Mouse (Mus musculus): ENCODE results near the gene Myo1h.

Myo1h gene

GRCm38 (mm10) chr5:114356936-114357751, 68.2 kb downstream of the Myo1h start:
- DNase-seq (ENCODE audit: extremely low read depth, low read depth, low spot score): no peak

DNA sequence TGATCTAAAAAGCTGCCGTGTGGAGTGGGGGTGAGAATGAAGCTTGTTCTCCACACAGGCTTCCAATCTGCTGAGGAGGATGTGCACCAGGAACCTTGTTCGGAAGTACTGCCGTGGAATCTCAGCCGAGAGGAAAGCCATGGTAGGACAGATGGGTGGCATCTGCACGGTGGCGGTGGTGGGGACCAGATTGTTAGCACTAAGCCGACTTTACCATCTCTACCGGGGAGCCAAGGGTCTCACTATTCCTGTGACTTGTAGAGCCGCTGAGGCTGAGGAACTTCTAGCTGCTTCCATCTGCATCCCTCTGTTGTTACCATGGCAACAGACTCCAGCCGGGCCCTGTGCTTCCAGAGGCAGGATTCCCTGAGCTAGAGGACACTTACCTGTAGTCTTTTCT, 69.9 kb downstream of the Myo1h start:
- no peak for DNase-seq (ENCODE audit: extremely low read depth, low read depth, low spot score)

DNA sequence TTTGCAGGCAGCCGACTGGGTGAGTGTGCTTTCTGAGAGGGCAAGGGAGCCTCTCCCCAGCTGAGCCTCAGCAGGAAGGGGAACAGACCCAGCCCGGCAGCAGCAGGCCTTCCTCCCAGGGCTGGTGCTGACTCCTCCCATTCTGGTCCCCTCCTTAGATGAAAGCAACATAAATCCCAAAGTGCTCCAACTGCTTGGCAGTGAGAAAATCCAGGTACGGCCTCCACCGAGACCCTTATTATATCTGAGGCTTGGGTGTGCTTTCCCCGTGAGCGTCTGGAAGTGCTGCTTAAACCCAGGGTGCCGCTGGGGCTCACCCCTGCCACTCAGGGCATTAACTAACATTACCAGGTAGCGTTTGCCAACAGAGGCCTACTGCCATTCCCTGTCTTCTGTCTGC, 70.6 kb downstream of the Myo1h start:
- no peak for DNase-seq (ENCODE audit: extremely low read depth, low read depth, low spot score)

DNA sequence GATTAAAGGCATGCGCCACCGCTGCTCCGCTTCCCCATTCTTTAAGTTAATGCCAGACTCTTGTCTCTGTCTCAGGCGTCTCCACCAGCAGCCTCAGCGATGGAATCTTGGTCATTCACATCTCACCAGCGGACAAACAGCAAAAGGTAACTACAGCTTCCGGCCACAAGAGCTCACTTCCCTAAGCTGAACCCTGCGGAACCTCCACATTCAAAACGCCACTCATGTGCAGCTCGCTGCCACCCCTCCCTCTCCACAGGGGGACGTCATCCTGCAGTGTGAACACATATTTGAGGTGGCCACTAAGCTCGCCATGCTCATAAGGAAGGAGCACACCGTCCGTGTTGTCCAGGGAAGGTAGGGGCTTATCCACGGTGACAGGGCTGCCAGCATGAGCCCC, 72.0 kb downstream of the Myo1h start:
- no peak for DNase-seq (ENCODE audit: extremely low read depth, low read depth, low spot score)

- no peak for DNase-seq (ENCODE audit: extremely low read depth, low read depth, low spot score)
Measured at GRCm38 (mm10) chr5:114365043-114365752, 76.2 kb downstream of the Myo1h start.

- no peak for DNase-seq (ENCODE audit: extremely low read depth, low read depth, low spot score)
Measured at GRCm38 (mm10) chr5:114368121-114368520, 79.2 kb downstream of the Myo1h start.

DNA sequence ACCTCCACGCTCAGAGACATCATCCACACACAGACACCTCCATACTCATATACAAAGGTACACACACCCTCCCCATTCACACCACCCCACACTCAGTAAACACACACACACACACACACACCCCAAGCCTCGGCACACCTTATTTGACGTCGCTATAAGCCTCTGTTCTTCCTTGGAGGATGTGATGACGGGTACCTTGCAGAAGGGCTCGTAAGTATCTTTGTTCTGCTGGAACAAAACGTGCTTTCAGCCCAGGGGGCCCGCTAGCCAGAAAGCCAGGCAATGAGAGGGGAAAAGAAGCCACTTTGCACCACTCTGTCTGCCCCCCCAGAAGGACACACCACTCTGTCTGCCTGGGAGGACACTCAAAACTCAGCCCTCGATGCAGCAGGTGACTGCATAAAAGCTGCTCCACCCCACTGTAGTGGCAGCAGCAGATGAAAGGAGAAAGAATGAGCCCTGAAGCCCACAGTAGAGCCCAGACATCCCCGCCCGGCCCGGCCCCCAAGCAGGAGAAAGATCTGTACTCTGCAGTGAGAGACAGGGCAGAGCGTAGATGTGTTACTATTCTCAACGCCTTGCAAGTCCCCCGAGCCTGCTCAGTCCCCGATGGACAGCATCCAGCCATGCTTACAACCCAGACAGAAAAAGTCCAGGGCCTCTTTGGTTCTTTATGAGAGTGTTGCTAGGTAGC, 80.0 kb downstream of the Myo1h start:
- DNase-seq (ENCODE audit: extremely low read depth, low read depth, low spot score): no peak

GRCm38 (mm10) chr5:114369921-114370320, 81.0 kb downstream of the Myo1h start:
- no peak for DNase-seq (ENCODE audit: extremely low read depth, low read depth, low spot score)

DNA sequence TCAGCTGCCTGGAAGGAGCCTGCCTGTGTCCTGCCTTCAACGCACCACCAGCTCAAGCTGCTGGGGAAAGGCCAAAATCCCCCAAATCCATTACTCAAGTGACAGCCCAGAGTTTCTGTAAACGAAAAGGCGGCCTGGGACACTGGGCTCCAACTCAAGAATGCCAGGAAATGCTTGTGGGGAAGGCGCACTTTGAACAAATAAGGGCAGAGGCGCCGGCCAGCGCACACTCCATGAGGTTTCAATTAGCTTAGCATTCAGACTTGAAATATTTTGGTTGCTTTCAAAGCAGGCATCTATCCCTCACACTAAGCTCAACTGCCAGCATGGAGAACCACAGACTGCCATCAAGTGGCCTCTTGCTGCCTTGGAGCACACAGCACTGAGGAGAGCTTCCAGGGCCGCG, 81.4 kb downstream of the Myo1h start:
- no peak for DNase-seq (ENCODE audit: extremely low read depth, low read depth, low spot score)

DNA sequence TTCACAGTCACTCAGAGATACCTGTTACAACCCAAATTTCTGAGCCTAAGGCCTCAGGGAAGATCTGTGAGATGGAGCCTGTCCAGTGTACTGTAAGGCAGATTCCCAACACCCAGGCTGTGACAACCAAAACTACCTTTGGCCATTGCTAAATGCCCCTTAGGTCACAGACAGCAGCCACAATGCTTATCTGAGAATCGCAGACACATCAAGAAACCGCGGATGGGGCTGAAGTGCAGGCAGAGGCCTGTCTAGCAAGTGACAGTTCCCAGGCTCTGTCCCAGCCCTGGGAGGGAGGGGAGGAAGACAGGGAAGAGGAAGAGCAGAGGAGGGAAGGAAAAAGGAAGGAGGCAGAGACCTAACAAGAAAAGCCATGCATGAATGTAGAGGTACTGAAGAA, 82.4 kb downstream of the Myo1h start:
- DNase-seq (ENCODE audit: extremely low read depth, low read depth, low spot score): no peak

- no peak for DNase-seq (ENCODE audit: extremely low read depth, low read depth, low spot score)
Measured at GRCm38 (mm10) chr5:114371731-114372473, 82.9 kb downstream of the Myo1h start.

DNA sequence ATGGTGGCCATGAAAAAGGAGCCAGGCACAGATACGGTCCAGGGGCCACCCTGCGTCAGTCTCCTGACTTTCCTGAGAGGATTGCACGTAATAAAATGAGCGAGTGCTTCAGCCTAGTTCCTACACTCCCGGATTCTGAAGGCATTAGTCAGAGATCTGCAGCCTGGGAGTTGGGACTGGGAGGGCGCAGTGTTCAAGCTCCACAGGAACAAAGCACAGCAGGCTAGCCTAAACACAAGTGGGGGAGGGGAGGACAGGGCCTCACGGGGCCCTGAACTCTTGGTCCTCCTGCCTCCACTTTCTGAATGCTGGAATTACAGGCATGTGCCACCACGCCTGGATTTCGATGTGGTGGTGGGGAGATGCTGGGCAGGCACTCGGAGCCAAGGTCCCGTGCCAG, 83.6 kb downstream of the Myo1h start:
- no peak for DNase-seq (ENCODE audit: extremely low read depth, low read depth, low spot score)

GRCm38 (mm10) chr5:114373174-114373573, 84.2 kb downstream of the Myo1h start:
- DNase-seq (ENCODE audit: extremely low read depth, low read depth, low spot score): peak; percentile 36

DNA sequence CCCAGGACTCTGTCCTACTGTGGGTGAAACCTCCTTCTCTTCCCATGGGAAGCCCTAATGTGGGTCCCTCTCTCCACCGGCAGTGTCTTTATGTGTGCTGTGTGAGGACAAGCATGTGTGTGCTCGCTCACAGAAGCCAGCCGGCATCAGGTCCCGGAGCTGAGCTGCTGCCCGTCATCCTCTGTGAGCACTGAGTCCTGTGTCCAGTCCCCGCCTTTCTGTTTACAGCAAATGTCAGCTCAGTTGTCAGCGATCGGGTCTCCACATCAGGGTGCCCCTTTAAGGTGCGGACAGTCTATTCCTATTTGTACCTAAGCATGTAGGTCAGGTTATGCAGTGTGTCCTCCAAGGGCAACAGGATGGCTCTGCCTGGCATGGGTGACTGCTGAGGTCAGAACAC, 84.6 kb downstream of the Myo1h start:
- DNase-seq (ENCODE audit: extremely low read depth, low read depth, low spot score): no peak

- DNase-seq (ENCODE audit: extremely low read depth, low read depth, low spot score): no peak
Measured at GRCm38 (mm10) chr5:114374409-114375213, 85.6 kb downstream of the Myo1h start.

DNA sequence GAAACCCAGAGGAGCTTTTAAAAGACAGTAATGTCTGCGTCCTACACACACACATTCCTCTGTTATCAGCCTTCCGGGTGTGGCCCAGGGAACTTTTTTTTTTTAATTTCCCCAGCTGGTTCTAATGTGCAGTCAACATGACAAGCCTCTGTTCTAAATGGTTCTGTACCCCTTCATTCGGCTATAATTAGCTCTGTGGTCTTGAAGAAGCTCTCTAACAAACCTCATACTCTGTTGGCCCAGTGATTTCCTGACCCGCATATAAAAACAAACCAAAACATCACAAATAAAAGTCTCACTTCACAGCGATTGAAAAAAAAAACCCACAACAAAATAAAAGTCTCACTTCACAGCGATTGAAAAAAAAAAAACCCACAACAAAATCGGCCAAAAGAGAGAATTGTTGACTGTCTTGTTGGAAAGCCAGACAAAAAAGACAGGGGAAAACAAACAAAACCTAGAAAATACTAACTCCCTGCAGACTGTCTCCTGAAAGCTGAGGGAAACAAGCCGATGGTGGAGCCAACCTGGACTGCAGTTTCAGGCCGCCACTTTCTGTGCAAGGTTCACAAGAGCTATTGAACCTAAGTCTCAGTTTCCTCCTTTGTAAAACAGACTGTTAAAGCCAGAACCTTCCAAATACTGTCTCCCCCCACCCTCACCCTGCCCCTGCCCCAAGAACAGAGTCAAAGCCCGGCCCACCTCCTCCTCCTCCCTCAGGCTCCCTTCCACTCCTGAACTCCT, 89.4 kb downstream of the Myo1h start:
- DNase-seq (ENCODE audit: extremely low read depth, low read depth, low spot score): no peak

DNA sequence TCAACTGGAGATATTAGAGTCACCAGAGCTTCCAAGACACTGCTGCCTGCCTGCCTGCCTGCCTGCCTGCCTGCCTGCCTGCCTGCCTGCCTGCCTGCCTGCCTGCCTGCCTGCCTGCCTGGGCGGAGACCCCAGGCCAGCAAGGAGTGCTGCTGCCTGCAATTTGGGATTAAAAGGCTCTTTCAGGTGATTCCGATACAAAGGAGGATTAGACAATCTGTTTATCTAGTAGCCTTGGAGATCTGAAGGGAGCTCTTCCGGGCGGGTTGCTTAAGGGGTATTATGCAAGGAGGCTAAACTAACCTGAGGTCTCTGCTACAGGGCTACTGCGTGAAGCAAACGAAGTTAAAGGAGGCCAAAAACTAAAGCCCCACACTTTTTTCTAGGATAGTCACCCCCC, 90.0 kb downstream of the Myo1h start:
- DNase-seq (ENCODE audit: extremely low read depth, low read depth, low spot score): no peak

DNA sequence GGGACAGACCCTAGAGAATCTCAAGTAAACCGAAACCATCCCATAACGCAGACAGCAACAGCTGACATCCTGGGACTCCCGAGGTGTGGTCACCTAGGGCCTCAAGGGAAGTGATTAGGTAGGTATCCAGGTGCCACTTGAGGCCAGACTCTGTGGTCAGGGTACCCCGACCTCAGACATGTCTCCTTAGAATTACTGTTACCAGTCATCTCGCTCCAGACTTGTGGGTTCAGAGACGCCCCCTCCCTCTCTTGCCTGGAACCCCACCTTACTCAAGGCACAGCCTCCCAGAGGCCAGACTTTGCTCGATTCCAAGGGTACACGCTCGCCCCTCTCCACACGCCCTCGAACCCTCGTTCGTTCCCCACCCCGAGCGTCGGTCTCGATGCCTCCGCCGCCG, 90.8 kb downstream of the Myo1h start:
- no peak for DNase-seq (ENCODE audit: extremely low read depth, low read depth, low spot score)

GRCm38 (mm10) chr5:114380209-114381012, 91.4 kb downstream of the Myo1h start, which contains the start of the genes Kctd10 and Ube3b:
Gene Kctd10 (minus strand): TSS chr5:114380508.
Gene Ube3b (plus strand): TSS chr5:114380607.
- DNase-seq (ENCODE audit: extremely low read depth, low read depth, low spot score): peak; percentile 28

Data from fat pad, adult 2 months (tissue).